Mouse (Mus musculus): Measurements from ENCODE around the gene Prkcz. TPM values are rescaled to one million over a fixed set of nuclear protein-coding genes. Genes with fewer than 3 reads are reported as not detected.

The Prkcz gene
- total and polyA plus RNA-seq, 3 experiments: 0.16 to 11.8 (median 1.6) TPM

DNA sequence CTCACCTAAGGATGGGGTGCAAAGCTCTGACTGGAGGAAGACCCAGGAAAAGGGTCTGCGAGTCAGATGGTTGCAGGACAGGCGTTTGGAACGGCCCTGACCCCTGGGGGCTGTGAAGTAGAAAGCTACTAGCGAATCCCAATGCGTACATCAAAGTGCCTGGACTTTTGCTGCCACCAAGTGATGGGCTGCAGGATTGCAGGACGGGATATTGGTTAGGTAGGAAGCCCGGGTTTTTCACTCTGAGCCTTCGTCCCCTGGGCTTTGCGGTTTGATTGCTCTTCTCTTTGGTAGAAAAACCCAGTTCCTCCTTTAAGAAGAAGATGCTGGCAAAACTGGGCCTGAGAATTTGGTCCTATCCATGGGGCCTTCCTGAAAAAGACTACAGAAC is 111.9 kb downstream of the Prkcz start:
- peaks cover 4% of the 10 kb centered on the region for H3K9me3 ChIP-seq (replicated peaks; ENCODE audit: low read length)
- TF ChIP-seq UBTF (IDR thresholded peaks at IDR 0.05; ENCODE audit: low read depth, low read length): no peak
- TF ChIP-seq MEF2A (IDR thresholded peaks at IDR 0.05; ENCODE audit: borderline replicate concordance, low read depth, low read length): 0 out of 2 replicates have a peak, but pooled peaks have one; percentile 57
- no peak for TF ChIP-seq ZMIZ1 (IDR thresholded peaks at IDR 0.05; ENCODE audit: low read depth, low read length)
- TF ChIP-seq TBP (conservative IDR thresholded peaks at IDR 0.05; ENCODE audit: low read depth, low read length): 0 out of 2 replicates have a peak, but pooled peaks have one; percentile 35
- TF ChIP-seq ELF1 (IDR thresholded peaks at IDR 0.05; ENCODE audit: low read depth, low read length): peak; percentile 57; the same call in 1 of the 2 replicates
- no peak for TF ChIP-seq POLR2A (IDR thresholded peaks at IDR 0.05; ENCODE audit: low read depth, low read length)
- no peak for TF ChIP-seq ZKSCAN1 (IDR thresholded peaks at IDR 0.05; ENCODE audit: borderline replicate concordance, low read depth, low read length)
- TF ChIP-seq USF1 (IDR thresholded peaks at IDR 0.05; ENCODE audit: low read depth, low read length): no peak
- no peak for TF ChIP-seq POLR2AphosphoS2 (IDR thresholded peaks at IDR 0.05; ENCODE audit: low read depth, low read length)
- TF ChIP-seq ETS1 (conservative IDR thresholded peaks at IDR 0.05; ENCODE audit: low read depth, low read length): no peak
- TF ChIP-seq GABPA (IDR thresholded peaks at IDR 0.05; ENCODE audit: insufficient replicate concordance, low read depth, low read length): no peak
- peak; percentile 51 for TF ChIP-seq TCF12 (IDR thresholded peaks at IDR 0.05; ENCODE audit: low read depth, low read length)
- peak; percentile 55; the same call in 1 of the 2 replicates for TF ChIP-seq EP300 (IDR thresholded peaks at IDR 0.05; ENCODE audit: low read length)
- TF ChIP-seq USF2 (conservative IDR thresholded peaks at IDR 0.05; ENCODE audit: low read depth, low read length): no peak
- peak; percentile 100 for TF ChIP-seq SMC3 (IDR thresholded peaks at IDR 0.05; ENCODE audit: low read depth, low read length)
- no peak for TF ChIP-seq JUN (IDR thresholded peaks at IDR 0.05; ENCODE audit: insufficient read depth, low read depth, low read length)
- TF ChIP-seq NELFE (IDR thresholded peaks at IDR 0.05; ENCODE audit: low read depth, low read length): no peak; the same call in 1 of the 2 replicates
- peak; percentile 71 for TF ChIP-seq IRF4 (IDR thresholded peaks at IDR 0.05; ENCODE audit: low read depth, low read length)
- TF ChIP-seq MXI1 (IDR thresholded peaks at IDR 0.05; ENCODE audit: low read depth, low read length): no peak
- TF ChIP-seq MAX (IDR thresholded peaks at IDR 0.05; ENCODE audit: low read length): no peak
- TF ChIP-seq CHD1 (IDR thresholded peaks at IDR 0.05; ENCODE audit: low read depth, low read length): no peak
- no peak for TF ChIP-seq MAFK (IDR thresholded peaks at IDR 0.05; ENCODE audit: insufficient replicate concordance, low read length)
- no peak for TF ChIP-seq PAX5 (IDR thresholded peaks at IDR 0.05; ENCODE audit: low read length)
- TF ChIP-seq BHLHE40 (IDR thresholded peaks at IDR 0.05; ENCODE audit: low read depth, low read length): no peak
- no peak; the same call in none of the 2 replicates for TF ChIP-seq RAD21 (IDR thresholded peaks at IDR 0.05; ENCODE audit: low read depth, low read length)
- 0 out of 2 replicates have a peak, but pooled peaks have one; percentile 22 for TF ChIP-seq NRF1 (IDR thresholded peaks at IDR 0.05; ENCODE audit: low read depth, low read length)
- TF ChIP-seq KAT2A (IDR thresholded peaks at IDR 0.05; ENCODE audit: insufficient replicate concordance, low read length): no peak
- TF ChIP-seq CTCF (conservative IDR thresholded peaks at IDR 0.05 in 1 of 2, IDR thresholded peaks at IDR 0.05 in 1 of 2; ENCODE audit: low read depth in 2 of 2, low read length in 2 of 2): peak; percentile 85 to 100
- peak; percentile 25; the same call in 1 of the 2 replicates for TF ChIP-seq ZNF384 (IDR thresholded peaks at IDR 0.05; ENCODE audit: low read depth, low read length)
- no peak; the same call in 1 of the 2 replicates for TF ChIP-seq JUND (conservative IDR thresholded peaks at IDR 0.05; ENCODE audit: low read depth, low read length)
- TF ChIP-seq SIN3A (IDR thresholded peaks at IDR 0.05; ENCODE audit: low read length): peak; percentile 92
- TF ChIP-seq MAZ (IDR thresholded peaks at IDR 0.05; ENCODE audit: low read depth, low read length): peak; percentile 62; the same call in 1 of the 2 replicates
- peak; percentile 99 for TF ChIP-seq ZC3H11A (IDR thresholded peaks at IDR 0.05; ENCODE audit: low read depth, low read length)
- no peak for TF ChIP-seq CHD2 (IDR thresholded peaks at IDR 0.05; ENCODE audit: low read length)
- no peak for TF ChIP-seq RCOR1 (conservative IDR thresholded peaks at IDR 0.05; ENCODE audit: low read depth, low read length)
- 0 out of 2 replicates have a peak, but pooled peaks have one; percentile 62 for TF ChIP-seq MYC (IDR thresholded peaks at IDR 0.05; ENCODE audit: low read depth, low read length)
- TF ChIP-seq E2F4 (IDR thresholded peaks at IDR 0.05; ENCODE audit: insufficient replicate concordance, low read depth, low read length): peak; percentile 77; the same call in 1 of the 2 replicates
- no peak for TF ChIP-seq HCFC1 (IDR thresholded peaks at IDR 0.05; ENCODE audit: low read depth, low read length)
- DNase-seq (ENCODE audit: extremely low read depth): peak; percentile 99
- in situ Hi-C loops (cut with MboI; ENCODE audit: low pct_ligation_motif_present, low pct_unique_long_range_greater_than_20kb, low sequenced_read_pairs) (loop anchor here (5.0 to 25.0 kb wide), 4 partner anchors 57 to 364 kb away; partner anchors contain the start of genes Hes5 and Pank4), dilution Hi-C loops (cut with MboI; ENCODE audit: extremely low pct_ligation_motif_present, extremely low pct_unique_long_range_greater_than_20kb, low sequenced_read_pairs) (no loop called here)
- H3K36me3 ChIP-seq (replicated peaks in 1 of 2; ENCODE audit: control insufficient read depth in 1 of 2, insufficient read depth in 1 of 2, low read length in 1 of 2): peaks cover 8 to 21% of the 10 kb centered on the region in 2 experiments
- peak overlapping the region; percentile 79 for H3K9ac ChIP-seq (ENCODE audit: insufficient read depth, low read depth)
- no peaks in the 10 kb centered on the region for H3K79me2 ChIP-seq (replicated peaks; ENCODE audit: control insufficient read depth, extremely low read depth, insufficient read depth, poor library complexity, severe bottlenecking)
- peaks cover 27 to 56% of the 10 kb centered on the region in 2 experiments for H3K4me1 ChIP-seq (ENCODE audit: control insufficient read depth in 1 of 2, insufficient read depth in 2 of 2)
- H3K27me3 ChIP-seq (replicated peaks): no peaks in the 10 kb centered on the region
- peak overlapping the region; percentile 64 for H3K4me2 ChIP-seq (ENCODE audit: insufficient read depth, low read depth, poor library complexity, severe bottlenecking)
- peak overlapping the region; percentile 81 to 88 (median 83) for H3K4me3 ChIP-seq (replicated peaks in 1 of 3; ENCODE audit: low read depth in 2 of 3, low read length in 2 of 3, poor library complexity in 1 of 3)
- H3K27ac ChIP-seq (ENCODE audit: insufficient read depth, low read depth): peak overlapping the region; percentile 73
